Mouse (Mus musculus) G1E (cell line): ENCODE results near the gene Celf2.

Experiments used
- CTCF ChIP-seq: IDR thresholded peaks from 2 replicates; pipeline ENCODE4 v1.5.1; 2012; ENCODE audit warnings: low read depth, low read length, inconsistent platforms, mixed read lengths
- GATA1 ChIP-seq: IDR thresholded peaks from 2 replicates; pipeline ENCODE4 v1.6.1; 2012; ENCODE audit warnings: borderline replicate concordance, low read length, inconsistent platforms, mixed read lengths

GRCm38 (mm10) chr2:6730860-6731259 is 778.5 kb downstream of the Celf2 start:
- TF ChIP-seq CTCF (no peak), GATA1 (no peak)
